Mouse (Mus musculus): ENCODE results near the gene 7420426K07Rik.

The 7420426K07Rik gene

DNA sequence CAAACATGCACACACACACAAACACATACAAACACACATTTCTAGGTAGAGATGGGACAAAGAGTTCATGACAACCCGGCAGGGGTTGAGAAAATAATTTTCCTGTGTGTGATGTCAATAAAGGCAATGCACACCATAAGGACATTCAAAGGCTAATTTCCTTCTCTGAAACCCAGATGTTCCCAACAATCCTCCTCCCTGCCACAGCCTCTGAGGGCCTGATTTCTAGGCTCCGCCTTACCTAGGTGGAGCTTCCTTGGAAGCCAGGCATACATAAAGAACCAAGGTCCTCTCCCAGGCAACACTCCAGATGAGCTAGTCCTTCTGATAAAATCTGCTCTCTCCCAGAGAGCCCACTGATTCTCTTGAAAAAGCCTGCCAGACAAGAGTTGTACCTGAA is at the start of gene 7420426K07Rik:
Gene 7420426K07Rik, plus strand, starts transcription at position 301 of the 400 bp plus-strand sequence.
- DNase-seq, result no peak

DNA sequence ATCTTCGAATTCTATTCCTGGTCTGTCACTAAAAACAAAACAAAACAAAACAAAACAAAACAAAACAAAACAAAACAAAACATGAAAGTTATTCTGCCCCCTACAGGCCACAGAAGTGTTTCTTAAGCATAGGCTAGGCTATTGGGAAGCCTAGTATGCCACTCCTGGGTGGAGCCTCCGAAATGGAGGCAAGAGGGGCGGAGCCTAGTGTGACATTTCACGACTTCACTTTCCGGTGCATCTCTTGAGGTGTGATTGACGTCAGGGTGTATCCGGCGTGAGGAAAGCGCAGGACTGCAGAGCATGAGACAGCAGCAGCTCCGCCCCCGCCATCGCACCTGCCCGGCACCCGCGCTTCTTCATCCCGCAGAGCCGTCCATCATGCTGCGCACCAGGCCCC is 46.7 kb upstream of the 7420426K07Rik start, which contains the start of gene Prr23a2:
Gene Prr23a2, plus strand, starts transcription at position 285 of the 400 bp plus-strand sequence.
- DNase-seq, result no peak

DNA sequence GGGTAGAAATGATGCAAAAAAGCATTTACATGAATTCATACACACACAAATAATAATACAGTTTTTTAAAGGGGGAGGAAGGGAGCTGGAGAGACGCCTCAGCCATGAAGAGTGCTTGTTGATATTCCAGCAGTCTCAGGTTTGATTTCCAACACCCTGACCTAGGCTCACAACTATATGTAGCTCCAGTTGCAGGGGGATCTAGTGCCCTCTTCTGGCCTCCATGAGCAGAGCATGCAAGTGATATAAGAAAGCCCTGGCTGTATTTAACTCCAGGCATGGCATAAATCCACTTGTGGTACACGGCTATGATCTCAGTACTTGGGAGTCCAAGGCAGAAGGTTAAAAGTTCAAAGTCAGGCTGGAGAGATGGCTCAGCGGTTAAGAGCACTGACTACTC is 39.5 kb upstream of the 7420426K07Rik start:
- DNase-seq, result no peak

DNA sequence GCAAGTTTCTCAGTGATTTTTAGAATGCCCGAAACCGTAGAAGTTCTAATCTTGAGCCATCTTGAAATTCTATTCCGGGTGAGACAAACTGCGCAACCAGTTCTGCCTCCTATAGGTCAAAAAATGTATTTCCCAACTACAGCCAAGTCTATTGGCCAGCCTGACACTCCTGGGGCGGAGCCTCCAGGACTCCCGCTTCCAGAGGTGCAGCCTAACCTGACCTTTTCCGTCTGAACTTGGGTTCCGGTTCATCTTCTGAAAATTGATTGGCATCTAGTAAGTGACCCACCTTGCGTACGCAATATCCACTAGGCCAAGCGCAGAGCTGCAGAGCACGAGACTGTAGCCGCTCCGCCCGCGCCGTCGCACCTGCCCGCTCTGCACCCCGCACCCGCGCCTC is 38.3 kb upstream of the 7420426K07Rik start, which contains the start of gene Prr23a3:
Gene Prr23a3, plus strand, starts transcription at position 197 of the 400 bp plus-strand sequence.
- no peak for DNase-seq

DNA sequence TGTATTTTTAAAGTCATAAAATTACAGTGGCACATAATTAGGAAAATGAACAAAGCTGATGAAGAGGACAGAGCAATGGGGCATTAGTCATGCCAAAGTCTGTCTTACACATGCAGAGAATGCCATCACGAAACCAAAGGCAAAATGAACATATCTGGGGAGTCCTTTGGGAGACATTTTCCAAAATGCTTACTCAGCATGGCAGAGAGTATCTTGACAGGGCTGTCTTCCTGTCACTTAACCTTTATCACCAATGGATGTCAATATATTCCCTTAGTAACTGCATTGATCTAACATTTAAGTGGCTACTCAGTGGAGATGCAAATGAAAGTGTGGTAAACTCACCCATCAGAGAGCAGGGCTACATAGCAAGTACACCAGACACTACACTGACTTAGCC is 1.4 kb upstream of the 7420426K07Rik start:
- DNase-seq, result no peak

DNA sequence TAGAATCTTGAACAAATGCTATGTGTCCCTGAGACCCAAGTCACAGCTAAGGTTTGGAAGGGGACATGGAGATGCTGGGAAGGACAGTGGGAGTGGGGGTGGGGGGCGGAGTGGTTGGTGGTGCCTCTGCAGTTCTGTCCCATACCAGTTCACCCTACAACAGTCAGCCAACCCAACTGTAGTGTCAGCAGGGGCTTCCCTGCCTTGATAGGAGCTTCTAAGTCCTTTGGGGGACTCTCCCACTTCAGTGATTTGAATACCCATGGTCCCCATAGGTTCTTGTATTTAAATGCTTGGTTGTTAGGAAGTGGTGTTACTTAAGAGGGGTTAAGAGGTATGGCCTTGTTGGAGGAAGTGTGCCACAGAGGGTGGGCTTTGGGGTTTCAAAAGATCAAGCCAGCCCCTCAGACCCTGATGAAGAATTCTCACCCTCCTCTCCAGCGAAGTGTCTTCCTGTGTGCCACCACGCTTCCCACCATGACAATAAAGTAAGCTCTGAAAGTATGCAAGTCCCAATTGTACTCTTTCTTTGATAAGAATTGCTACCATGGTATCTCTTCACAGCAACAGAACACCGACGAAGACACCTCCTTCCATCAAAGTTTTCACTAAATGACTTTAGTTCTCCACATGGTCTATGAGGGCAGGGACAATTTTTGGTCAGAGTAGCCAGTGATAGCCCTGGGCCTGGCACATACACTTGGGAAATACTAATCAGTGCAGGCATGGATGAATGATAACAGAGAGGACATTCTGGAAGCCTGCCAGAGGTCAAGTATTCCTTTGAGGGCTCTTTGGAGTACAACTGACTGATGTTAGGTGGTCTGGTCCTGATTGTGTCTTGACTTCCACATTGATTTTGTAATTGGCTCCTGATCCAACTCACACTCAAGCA is 18.0 kb downstream of the 7420426K07Rik start:
- no peak for DNase-seq

DNA sequence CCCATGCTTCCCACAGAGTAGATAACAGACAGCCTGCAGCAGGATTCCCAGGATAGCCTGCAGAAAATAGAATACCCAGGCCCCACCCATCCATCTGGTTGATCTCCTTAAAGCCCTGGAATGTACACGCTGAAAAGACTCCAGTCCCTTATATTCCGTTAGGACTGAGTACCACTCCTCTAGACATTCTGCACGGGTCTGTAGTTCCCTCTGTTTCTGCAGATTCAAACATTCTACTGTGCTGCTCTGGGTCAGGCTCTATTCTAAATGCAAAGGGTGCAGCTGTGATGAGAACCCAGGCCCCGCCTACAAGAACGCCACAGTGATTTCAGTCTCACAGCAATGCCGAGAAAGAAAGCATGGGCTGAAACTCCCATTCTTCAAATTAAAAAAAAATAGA is 20.2 kb downstream of the 7420426K07Rik start:
- no peak for DNase-seq

DNA sequence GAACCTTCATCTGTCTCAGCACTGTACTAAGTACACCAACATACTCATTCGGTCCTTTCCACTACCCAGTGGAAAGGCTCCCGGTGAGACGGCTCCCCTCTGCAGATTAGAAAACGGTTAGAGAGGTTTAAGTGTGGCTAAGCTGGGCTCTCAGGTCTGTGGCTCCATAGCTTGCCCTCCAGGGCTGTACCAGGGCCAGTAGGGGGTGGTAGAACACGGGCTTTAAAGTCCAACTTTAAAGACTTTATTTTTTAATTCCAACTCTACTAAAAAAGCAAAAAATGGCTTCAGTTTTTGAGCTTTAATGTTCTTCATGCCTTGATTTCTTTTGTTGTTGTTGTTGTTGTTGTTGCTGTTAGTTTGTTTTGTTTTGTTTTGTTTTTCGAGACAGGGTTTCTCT is 21.3 kb downstream of the 7420426K07Rik start:
- no peak for DNase-seq

DNA sequence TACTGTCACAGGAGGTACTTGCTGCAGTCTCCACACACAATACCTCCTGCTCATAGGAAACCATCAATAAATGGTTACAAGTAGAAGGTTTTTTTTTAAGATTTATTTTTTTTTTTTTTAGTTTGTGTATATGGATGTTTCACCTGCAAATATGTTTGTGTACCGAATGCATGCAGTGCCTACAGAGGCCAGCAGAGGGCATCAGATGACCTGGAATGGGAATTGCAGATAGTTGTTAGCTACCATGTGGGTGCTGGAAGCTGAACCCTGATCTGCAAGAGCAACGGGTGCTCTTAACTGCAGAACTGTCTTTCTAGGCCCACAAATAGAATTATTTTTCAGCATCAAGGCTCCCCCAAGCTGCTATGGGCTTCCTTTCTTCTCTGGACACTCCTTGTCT is 26.6 kb downstream of the 7420426K07Rik start:
- DNase-seq, result no peak

DNA sequence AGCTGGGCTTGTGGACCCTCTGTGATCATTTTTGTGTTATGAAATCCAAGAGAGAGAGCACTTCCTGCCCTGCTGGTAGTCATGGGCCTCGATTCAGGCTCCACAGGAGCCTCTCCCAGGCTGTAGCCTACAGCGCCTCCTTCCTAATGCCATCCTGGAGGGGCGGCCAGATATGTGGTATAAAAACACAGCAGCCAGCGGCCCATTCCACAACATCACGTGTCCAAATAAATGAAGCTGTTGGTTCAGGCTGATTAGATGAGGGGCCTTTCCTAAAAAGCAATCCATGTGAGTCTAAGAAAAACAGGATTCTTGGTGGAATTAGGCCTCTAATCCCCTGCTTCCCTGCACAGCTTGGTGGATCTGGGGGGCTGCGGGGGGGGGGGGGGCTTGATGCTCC is 30.0 kb downstream of the 7420426K07Rik start:
- DNase-seq, result no peak

DNA sequence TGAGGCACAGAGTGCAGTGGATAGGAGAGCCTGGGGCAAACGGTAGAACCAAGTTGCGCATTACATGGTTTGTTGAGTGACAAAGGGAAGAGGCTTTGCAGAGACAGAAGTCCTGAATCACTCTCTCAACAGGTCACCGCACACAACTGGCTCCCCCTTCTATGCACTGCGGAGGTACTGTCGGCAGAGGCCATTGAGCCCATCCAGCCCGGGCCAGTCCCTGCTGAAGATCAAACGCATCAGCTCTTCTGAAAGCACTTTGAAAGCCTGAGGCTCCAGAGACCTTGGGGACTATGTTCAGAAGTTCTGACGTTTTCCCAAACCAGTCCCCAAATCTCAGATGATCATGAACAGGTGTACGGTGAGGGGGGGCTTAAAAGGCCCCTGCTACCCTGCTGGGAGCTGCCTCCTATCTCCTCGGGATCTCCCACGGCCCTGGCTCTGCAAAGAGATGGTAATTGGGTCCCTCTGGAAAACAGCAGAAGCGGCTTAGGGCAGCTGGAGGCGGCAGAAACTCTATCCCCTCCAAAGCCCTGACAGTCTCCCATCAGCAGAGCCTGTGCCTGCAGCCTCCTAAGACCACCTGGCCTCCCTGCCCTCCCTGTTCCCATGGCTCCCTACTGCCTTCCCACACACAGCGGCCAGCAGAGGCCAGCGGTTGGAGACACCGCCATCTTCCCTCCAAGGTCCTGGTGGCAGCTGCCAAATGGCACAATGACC is 32.4 kb downstream of the 7420426K07Rik start:
- DNase-seq, result no peak

DNA sequence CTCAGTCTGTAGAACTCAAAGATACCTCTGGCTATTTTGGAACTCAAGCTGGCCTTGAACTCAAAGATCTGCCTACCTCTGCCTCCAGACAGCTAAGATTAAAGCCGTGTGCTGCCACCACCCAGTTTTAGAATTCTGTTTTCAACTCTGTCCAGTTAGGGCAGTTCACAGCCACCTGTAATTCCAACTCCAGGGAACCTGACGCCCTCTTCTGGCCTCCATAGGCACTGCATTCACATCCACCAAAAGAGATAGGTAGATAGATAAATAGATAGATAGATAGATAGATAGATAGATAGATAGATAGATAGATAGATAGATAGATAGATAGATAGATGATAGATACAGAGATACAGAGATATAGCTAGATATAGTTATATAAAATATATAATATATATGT is 36.4 kb downstream of the 7420426K07Rik start:
- DNase-seq, result no peak

DNA sequence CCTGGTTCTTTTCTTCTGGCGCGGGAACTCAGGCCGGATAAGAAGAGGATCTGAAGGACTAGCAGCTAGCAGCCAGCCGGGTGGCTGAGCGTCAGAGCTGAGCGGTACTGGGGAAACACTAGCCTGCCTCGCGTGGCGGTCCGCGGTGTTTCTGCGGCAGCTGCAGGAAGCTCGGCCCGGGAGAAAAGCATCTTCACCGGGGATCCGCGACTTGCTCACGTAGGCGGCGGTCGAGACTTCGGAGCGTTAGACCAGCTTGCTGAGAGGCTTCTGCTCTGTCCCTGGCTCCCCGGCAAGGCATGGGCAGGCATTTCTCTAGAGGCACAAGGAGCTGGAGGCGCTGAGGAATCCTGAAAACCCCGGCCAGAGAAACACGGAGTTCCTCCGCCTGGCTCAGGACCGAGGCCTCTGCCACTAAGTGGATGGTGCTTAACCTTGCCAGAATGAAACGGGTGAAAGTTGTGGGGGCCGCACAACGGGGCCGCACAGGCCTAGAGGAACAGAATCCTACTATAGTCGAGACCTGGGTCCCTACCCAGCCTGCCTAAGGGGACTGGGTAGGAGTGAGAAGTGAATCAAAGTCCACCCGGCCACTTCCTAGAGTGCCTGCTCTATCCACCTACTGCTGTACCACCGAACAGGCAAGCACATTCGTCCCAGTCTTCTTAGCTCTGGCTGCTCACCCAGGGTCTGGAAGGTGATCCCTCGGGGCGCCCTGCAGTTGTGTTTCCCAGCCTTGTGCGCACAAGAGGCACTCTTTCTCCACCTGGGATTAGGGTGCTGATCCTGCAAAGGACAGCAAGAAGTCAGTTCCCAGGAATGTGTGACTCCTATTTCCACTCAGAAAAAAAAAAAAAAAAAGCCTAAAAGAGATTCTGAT is 49.5 kb downstream of the 7420426K07Rik start:
- DNase-seq, result no peak

DNA sequence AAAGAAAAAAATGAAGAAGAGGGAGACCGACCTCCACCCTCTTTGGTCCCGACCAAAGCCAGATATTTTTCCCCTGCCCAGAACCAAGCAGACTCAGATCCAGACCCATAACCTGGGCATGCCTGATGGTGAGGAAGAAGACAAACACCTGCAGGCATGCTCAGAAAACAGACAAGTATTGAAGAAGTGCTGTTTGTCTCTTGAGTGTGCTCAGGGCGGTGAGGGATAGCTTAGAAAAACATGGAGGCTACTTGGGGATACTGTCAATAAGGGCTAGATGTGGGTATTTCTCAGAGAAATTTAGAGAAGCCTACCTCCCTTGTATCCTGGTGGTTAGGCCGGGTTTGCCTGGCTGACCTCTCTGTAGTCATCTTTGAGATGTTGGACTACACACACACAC is 50.4 kb downstream of the 7420426K07Rik start:
- DNase-seq, result no peak

DNA sequence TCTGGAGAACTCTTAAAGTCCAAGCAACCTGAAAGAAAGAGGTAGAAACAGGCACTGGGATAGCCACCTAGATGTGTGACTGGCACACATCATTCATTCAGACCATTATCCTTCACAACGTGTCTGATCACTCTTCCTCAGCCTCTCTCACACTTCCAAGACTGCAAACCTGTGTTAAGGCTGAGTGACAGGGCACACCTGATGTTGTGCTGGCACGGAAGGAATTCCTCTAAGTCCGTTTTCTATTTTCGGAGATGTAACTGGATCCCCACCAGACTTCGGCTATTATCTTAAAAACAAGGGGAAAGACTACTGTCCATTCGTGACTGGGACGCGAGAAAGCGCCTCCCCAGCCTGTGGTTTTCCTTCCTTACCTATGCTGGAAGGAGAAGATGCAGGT is 50.9 kb downstream of the 7420426K07Rik start:
- no peak for DNase-seq

Data from thymus, adult 18-20 months (tissue).